Mouse (Mus musculus): Measurements from ENCODE around the gene Ttf1. TPM values are rescaled to one million over a fixed set of nuclear protein-coding genes. Genes with fewer than 3 reads are reported as not detected.

Gene Ttf1
- polyA plus RNA-seq, 1 experiment from 2014 or later: 9.7 TPM

DNA sequence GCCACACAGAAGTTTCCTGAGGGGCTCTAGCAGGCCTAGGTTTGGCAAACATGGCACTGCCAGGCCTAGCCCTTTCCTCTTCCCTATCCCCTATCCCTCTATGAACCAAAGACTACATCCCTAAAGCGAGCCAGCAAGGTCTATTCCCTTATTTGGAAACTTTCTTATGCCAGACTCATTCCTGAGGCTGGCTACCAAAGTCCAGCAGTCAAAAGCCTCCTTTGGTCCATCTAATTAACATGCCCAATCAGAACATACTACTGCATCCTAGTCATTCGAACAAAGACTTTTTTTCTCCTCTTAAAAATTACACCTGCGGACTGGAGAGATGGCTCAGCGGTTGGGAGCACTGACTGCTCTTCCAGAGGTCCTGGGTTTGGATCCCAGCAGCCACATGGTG, 28.1 kb upstream of the Ttf1 start:
- H3K4me1 ChIP-seq (replicated peaks; ENCODE audit: control insufficient read depth, insufficient read depth, low read length): no peaks in the 10 kb centered on the region
- no peak overlapping the region for H3K9ac ChIP-seq (ENCODE audit: low read length)
- DNase-seq (ENCODE audit: low spot score) (no peak), ATAC-seq (replicated peaks; ENCODE audit: low FRiP score, low TSS enrichment, low read depth) (no peak)
- H3K9me3 ChIP-seq (ENCODE audit: control insufficient read depth, low read length): no peaks in the 10 kb centered on the region
- no peak overlapping the region for H3K27ac ChIP-seq (ENCODE audit: low read depth)
- 85% methylated on average over 4 of the region's 4 CpGs for WGBS
- no peak overlapping the region for H3K4me3 ChIP-seq (ENCODE audit: low read depth, low read length)
- no peaks in the 10 kb centered on the region for H3K27me3 ChIP-seq (replicated peaks; ENCODE audit: control insufficient read depth, insufficient read depth, low read length)
- H3K36me3 ChIP-seq (ENCODE audit: control insufficient read depth, insufficient read depth, low read length): no peaks in the 10 kb centered on the region
- no peak overlapping the region for H3K4me2 ChIP-seq (ENCODE audit: low read length)

DNA sequence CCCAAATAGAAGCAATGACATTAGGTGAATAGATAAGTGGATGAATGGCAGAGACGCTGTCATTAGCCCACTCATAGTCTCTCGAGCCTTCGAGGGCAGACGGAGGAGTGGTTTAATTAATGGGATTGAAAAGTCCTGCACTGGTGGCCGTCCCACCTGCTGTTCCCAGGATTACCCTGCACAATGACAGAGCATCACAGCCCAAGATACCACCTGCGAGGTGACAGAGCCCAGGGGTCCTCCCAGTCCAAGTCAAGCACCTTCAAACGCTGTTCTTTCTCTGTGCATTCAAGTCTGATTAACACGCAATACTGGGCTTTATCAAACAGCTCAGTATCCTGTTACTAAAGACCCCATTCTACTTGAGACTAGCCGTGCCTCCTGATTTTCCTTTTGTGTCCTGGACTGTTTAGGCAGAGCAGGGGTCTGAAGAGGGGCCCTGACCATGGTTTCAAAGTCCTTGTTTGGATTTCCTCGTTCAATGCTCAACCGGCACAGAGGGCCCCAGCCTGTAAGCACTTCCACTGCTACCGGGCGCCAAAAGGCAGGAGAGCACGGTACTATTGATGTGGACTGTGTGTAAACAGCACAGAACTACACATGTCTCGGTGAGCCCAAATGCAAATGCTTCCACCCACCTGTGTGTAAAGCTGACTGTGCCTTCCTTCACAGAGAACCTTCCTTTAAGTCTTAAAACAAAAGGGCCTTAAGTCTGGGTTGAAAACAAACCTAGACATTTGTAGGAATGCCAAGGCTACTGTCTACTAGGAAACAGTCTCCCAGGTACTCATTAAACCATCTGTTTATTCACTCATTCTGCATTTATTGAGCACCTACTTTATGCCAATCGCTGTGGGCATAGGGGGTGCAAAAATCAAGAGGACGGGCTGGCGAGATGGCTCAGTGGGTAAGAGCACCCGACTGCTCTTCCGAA, 25.3 kb upstream of the Ttf1 start:
- no peak overlapping the region for H3K9ac ChIP-seq (ENCODE audit: low read length)
- DNase-seq (ENCODE audit: low spot score) (no peak), ATAC-seq (replicated peaks; ENCODE audit: low FRiP score, low TSS enrichment, low read depth) (no peak)
- no peak overlapping the region for H3K4me2 ChIP-seq (ENCODE audit: low read length)
- H3K27ac ChIP-seq (ENCODE audit: low read depth): no peak overlapping the region
- H3K27me3 ChIP-seq (replicated peaks; ENCODE audit: control insufficient read depth, insufficient read depth, low read length): peaks cover 7% of the 10 kb centered on the region
- no peaks in the 10 kb centered on the region for H3K9me3 ChIP-seq (ENCODE audit: control insufficient read depth, low read length)
- no peaks in the 10 kb centered on the region for H3K4me1 ChIP-seq (replicated peaks; ENCODE audit: control insufficient read depth, insufficient read depth, low read length)
- WGBS: 64% methylated on average over 20 of the region's 20 CpGs
- H3K4me3 ChIP-seq (ENCODE audit: low read depth, low read length): no peak overlapping the region
- H3K36me3 ChIP-seq (ENCODE audit: control insufficient read depth, insufficient read depth, low read length): no peaks in the 10 kb centered on the region

DNA sequence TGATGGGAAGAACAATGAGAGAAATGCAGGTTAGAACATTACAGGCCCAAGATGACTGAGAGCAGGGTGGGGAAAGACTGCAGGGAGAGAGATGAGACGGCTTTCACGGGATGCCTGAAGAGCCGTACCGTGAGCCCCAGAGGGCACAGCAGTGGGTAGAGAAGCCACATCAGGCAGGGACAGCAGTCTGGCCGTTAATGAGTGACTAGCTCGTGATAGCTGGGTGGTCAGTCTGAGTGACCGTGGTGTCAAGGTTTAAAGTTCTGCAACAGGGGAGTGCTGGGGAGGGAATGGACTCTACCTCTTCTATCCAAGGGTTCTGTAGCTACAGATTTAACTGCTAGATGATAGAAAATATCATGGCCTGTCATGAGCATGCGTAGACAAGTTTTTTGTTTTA, 24.4 kb upstream of the Ttf1 start:
- peaks cover 16% of the 10 kb centered on the region for H3K27me3 ChIP-seq (replicated peaks; ENCODE audit: control insufficient read depth, insufficient read depth, low read length)
- no peak overlapping the region for H3K9ac ChIP-seq (ENCODE audit: low read length)
- H3K9me3 ChIP-seq (ENCODE audit: control insufficient read depth, low read length): no peaks in the 10 kb centered on the region
- 66% methylated on average over 8 of the region's 8 CpGs for WGBS
- ATAC-seq (replicated peaks; ENCODE audit: low FRiP score, low TSS enrichment, low read depth) (no peak), DNase-seq (ENCODE audit: low spot score) (no peak)
- no peak overlapping the region for H3K4me2 ChIP-seq (ENCODE audit: low read length)
- H3K36me3 ChIP-seq (ENCODE audit: control insufficient read depth, insufficient read depth, low read length): no peaks in the 10 kb centered on the region
- H3K4me3 ChIP-seq (ENCODE audit: low read depth, low read length): no peak overlapping the region
- H3K27ac ChIP-seq (ENCODE audit: low read depth): no peak overlapping the region
- H3K4me1 ChIP-seq (replicated peaks; ENCODE audit: control insufficient read depth, insufficient read depth, low read length): no peaks in the 10 kb centered on the region

- H3K27me3 ChIP-seq (replicated peaks; ENCODE audit: control insufficient read depth, insufficient read depth, low read length): peaks cover 33% of the 10 kb centered on the region
- no peak overlapping the region for H3K4me2 ChIP-seq (ENCODE audit: low read length)
- no peak overlapping the region for H3K27ac ChIP-seq (ENCODE audit: low read depth)
- H3K4me3 ChIP-seq (ENCODE audit: low read depth, low read length): no peak overlapping the region
- H3K9me3 ChIP-seq (ENCODE audit: control insufficient read depth, low read length): no peaks in the 10 kb centered on the region
- no peaks in the 10 kb centered on the region for H3K4me1 ChIP-seq (replicated peaks; ENCODE audit: control insufficient read depth, insufficient read depth, low read length)
- no peaks in the 10 kb centered on the region for H3K36me3 ChIP-seq (ENCODE audit: control insufficient read depth, insufficient read depth, low read length)
- WGBS: 22% methylated on average over 5 of the region's 5 CpGs
- H3K9ac ChIP-seq (ENCODE audit: low read length): no peak overlapping the region
- DNase-seq (ENCODE audit: low spot score) (no peak), ATAC-seq (replicated peaks; ENCODE audit: low FRiP score, low TSS enrichment, low read depth) (no peak)
Observed at GRCm38 (mm10) chr2:29039741-29040140, 20.3 kb upstream of the Ttf1 start.

DNA sequence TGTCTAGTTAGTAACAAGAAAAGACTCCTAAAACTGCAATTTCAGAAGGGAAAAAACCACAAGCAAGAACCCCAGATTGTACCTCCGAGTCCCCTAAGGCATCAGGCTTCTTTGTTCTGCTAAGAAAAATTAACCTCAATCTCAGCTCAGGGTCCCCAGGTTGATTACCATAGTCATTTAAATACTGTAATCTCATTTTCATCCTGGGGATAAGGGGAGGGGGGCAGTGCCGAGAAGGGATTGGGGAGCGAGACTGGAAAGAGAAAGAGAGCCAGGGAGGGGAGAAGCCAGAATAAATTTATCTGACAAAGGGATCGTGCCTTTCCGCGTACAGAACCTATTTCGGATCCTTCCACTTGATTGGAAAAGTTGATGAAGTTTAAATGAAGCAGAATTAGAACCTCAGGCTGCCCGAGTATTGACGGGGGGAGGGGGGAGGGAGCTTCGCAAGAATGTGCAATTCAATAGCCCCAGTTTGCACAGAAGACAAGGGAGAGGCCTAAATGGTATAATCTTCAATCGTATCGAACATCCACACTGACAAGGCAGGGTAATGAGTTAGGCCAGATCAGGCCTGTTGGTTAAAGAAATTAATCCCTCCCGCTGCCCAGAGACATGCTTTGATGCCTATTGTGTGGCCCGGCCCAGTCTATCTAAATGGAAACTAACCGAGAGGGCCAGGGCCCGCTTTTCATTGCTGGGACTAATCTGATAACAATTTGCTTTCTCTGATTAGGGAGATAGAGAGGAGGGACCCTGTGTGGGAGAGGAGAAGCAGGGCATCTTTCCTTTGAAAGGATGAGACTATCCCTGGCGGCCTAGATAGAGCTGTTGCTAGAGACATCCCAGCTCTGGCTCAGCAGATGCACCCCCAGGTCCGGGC, 19.2 kb upstream of the Ttf1 start:
- 22% methylated on average over 18 of the region's 18 CpGs for WGBS
- Histone ChIP-seq H3K27ac (ENCODE audit: low read depth) (no peak overlapping the region), H3K9ac (ENCODE audit: low read length) (no peak overlapping the region), H3K4me2 (ENCODE audit: low read length) (no peak overlapping the region), H3K4me1 (replicated peaks; ENCODE audit: control insufficient read depth, insufficient read depth, low read length) (no peaks in the 10 kb centered on the region), H3K9me3 (ENCODE audit: control insufficient read depth, low read length) (no peaks in the 10 kb centered on the region), H3K36me3 (ENCODE audit: control insufficient read depth, insufficient read depth, low read length) (no peaks in the 10 kb centered on the region), H3K4me3 (ENCODE audit: low read depth, low read length) (no peak overlapping the region), H3K27me3 (replicated peaks; ENCODE audit: control insufficient read depth, insufficient read depth, low read length) (peaks cover 33% of the 10 kb centered on the region)
- DNase-seq (ENCODE audit: low spot score) (no peak), ATAC-seq (replicated peaks; ENCODE audit: low FRiP score, low TSS enrichment, low read depth) (no peak)

DNA sequence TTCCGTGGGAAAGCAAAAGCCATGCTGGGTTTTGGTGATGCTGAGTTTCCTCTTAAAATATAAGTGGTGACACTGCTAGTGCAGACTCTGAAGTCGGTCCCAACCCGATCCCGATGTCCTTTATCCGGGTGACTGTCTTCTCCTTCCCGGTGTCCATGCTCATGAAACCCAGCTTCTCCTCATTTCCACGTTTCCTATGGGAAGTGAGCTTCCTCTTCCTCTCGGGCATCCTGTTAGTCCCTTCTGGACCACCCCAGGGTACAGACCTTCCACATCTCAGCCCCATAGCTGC, 18.6 kb upstream of the Ttf1 start:
- Histone ChIP-seq H3K27ac (ENCODE audit: low read depth) (no peak overlapping the region), H3K4me1 (replicated peaks; ENCODE audit: control insufficient read depth, insufficient read depth, low read length) (no peaks in the 10 kb centered on the region), H3K4me2 (ENCODE audit: low read length) (no peak overlapping the region), H3K9ac (ENCODE audit: low read length) (no peak overlapping the region), H3K9me3 (ENCODE audit: control insufficient read depth, low read length) (no peaks in the 10 kb centered on the region), H3K27me3 (replicated peaks; ENCODE audit: control insufficient read depth, insufficient read depth, low read length) (peaks cover 33% of the 10 kb centered on the region), H3K36me3 (ENCODE audit: control insufficient read depth, insufficient read depth, low read length) (no peaks in the 10 kb centered on the region), H3K4me3 (ENCODE audit: low read depth, low read length) (no peak overlapping the region)
- 31% methylated on average over 8 of the region's 8 CpGs for WGBS
- ATAC-seq (replicated peaks; ENCODE audit: low FRiP score, low TSS enrichment, low read depth) (no peak), DNase-seq (ENCODE audit: low spot score) (no peak)

DNA sequence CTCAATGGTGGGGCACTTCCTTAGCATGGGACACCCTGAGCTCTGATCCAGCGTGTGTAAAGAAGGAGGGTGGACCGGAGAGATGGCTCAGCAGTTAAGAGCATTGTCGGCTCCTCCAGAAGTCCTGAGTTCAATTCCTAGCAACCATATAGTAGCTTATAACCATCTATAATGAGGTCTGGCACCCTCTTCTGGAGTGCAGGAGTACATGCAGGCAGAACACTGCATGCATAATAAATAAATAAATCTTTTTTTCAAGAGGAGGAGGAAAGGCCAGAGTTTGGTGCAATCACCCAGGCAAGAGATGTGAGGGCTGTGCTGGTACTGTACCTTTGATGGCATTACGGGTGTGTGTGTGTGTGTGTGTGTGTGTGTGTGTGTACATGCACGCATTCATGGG, 17.9 kb upstream of the Ttf1 start:
- H3K9ac ChIP-seq (ENCODE audit: low read length): no peak overlapping the region

GRCm38 (mm10) chr2:29046151-29046550, 13.9 kb upstream of the Ttf1 start:
- Histone ChIP-seq H3K9ac (ENCODE audit: low read length) (no peak overlapping the region), H3K27ac (ENCODE audit: low read depth) (no peak overlapping the region), H3K36me3 (ENCODE audit: control insufficient read depth, insufficient read depth, low read length) (no peaks in the 10 kb centered on the region), H3K27me3 (replicated peaks; ENCODE audit: control insufficient read depth, insufficient read depth, low read length) (peaks cover 12% of the 10 kb centered on the region), H3K4me1 (replicated peaks; ENCODE audit: control insufficient read depth, insufficient read depth, low read length) (no peaks in the 10 kb centered on the region), H3K4me2 (ENCODE audit: low read length) (no peak overlapping the region), H3K9me3 (ENCODE audit: control insufficient read depth, low read length) (no peaks in the 10 kb centered on the region), H3K4me3 (ENCODE audit: low read depth, low read length) (no peak overlapping the region)
- DNase-seq (ENCODE audit: low spot score) (no peak), ATAC-seq (replicated peaks; ENCODE audit: low FRiP score, low TSS enrichment, low read depth) (no peak)
- 64% methylated on average over 16 of the region's 16 CpGs for WGBS

More for the DNA sequence above, 17.9 kb upstream of the Ttf1 start:
- H3K27me3 ChIP-seq (replicated peaks; ENCODE audit: control insufficient read depth, insufficient read depth, low read length): peaks cover 33% of the 10 kb centered on the region
- no peaks in the 10 kb centered on the region for H3K4me1 ChIP-seq (replicated peaks; ENCODE audit: control insufficient read depth, insufficient read depth, low read length)
- DNase-seq (ENCODE audit: low spot score) (no peak), ATAC-seq (replicated peaks; ENCODE audit: low FRiP score, low TSS enrichment, low read depth) (no peak)
- H3K27ac ChIP-seq (ENCODE audit: low read depth): no peak overlapping the region
- WGBS: 86% methylated on average over 5 of the region's 5 CpGs
- H3K4me3 ChIP-seq (ENCODE audit: low read depth, low read length): no peak overlapping the region
- no peaks in the 10 kb centered on the region for H3K9me3 ChIP-seq (ENCODE audit: control insufficient read depth, low read length)
- H3K36me3 ChIP-seq (ENCODE audit: control insufficient read depth, insufficient read depth, low read length): no peaks in the 10 kb centered on the region
- H3K4me2 ChIP-seq (ENCODE audit: low read length): no peak overlapping the region

All from intestine, embryonic 14.5 days (tissue).